Mouse (Mus musculus) telencephalon, adult 2 months (tissue): ENCODE results near the gene Ubl3.

Source experiments
- DNase-seq: peaks from one replicate; pipeline ENCODE4 v3.0.0-alpha.2; 2011; ENCODE audit warnings: low read depth, low spot score

The Ubl3 gene

GRCm38 (mm10) chr5:148563281-148563680 lies 10.7 kb upstream of the Ubl3 start:
- no peak for DNase-seq

GRCm38 (mm10) chr5:148562235-148562634 lies 9.6 kb upstream of the Ubl3 start:
- no peak for DNase-seq

GRCm38 (mm10) chr5:148559261-148559958 lies 6.8 kb upstream of the Ubl3 start:
- no peak for DNase-seq

GRCm38 (mm10) chr5:148558472-148558871 lies 5.9 kb upstream of the Ubl3 start:
- DNase-seq = no peak

- DNase-seq = no peak
These were observed 3.9 kb upstream of the Ubl3 start for GRCm38 (mm10) chr5:148556509-148556908.

- DNase-seq = no peak
These were observed 2.6 kb upstream of the Ubl3 start for GRCm38 (mm10) chr5:148555156-148555555.

GRCm38 (mm10) chr5:148554701-148555100 lies 2.1 kb upstream of the Ubl3 start:
- no peak for DNase-seq

GRCm38 (mm10) chr5:148554242-148554641 lies 1.7 kb upstream of the Ubl3 start:
- DNase-seq = no peak

GRCm38 (mm10) chr5:148553723-148554122 lies 1.1 kb upstream of the Ubl3 start:
- no peak for DNase-seq

GRCm38 (mm10) chr5:148551764-148552136 lies 839 bp downstream of the Ubl3 start:
- no peak for DNase-seq

- DNase-seq = no peak
These were observed 1.5 kb downstream of the Ubl3 start for GRCm38 (mm10) chr5:148550821-148551763.

- peak; percentile 48 for DNase-seq
These were observed 2.2 kb downstream of the Ubl3 start for GRCm38 (mm10) chr5:148550393-148550792.

- DNase-seq = no peak
These were observed 3.3 kb downstream of the Ubl3 start for GRCm38 (mm10) chr5:148549307-148549706.

GRCm38 (mm10) chr5:148548568-148548967 lies 4.0 kb downstream of the Ubl3 start:
- DNase-seq = no peak

GRCm38 (mm10) chr5:148547870-148548456 lies 4.6 kb downstream of the Ubl3 start:
- DNase-seq = no peak

GRCm38 (mm10) chr5:148546970-148547369 lies 5.6 kb downstream of the Ubl3 start:
- DNase-seq = no peak

- DNase-seq = no peak
These were observed 7.9 kb downstream of the Ubl3 start for GRCm38 (mm10) chr5:148544733-148545132.

GRCm38 (mm10) chr5:148542196-148542595 lies 10.4 kb downstream of the Ubl3 start:
- no peak for DNase-seq

- DNase-seq = no peak
These were observed 16.7 kb downstream of the Ubl3 start for GRCm38 (mm10) chr5:148535669-148536430.

GRCm38 (mm10) chr5:148534644-148535043 lies 17.9 kb downstream of the Ubl3 start:
- no peak for DNase-seq

- DNase-seq = no peak
These were observed 18.7 kb downstream of the Ubl3 start for GRCm38 (mm10) chr5:148533924-148534323.

GRCm38 (mm10) chr5:148532201-148532600 lies 20.4 kb downstream of the Ubl3 start:
- DNase-seq = no peak
